Mouse (Mus musculus): ENCODE measurements at regions not wholly inside any gene's neighbourhood (a gene's known extent, or its start where the extent isn't known, plus 50 kb on each side); places are given as distances from the start of the nearest gene placed in this dataset.

GRCm38 (mm10) chr15:61563347-61563746 is 640.5 kb upstream of the A1bg start:
- DNase-seq, result no peak

DNA sequence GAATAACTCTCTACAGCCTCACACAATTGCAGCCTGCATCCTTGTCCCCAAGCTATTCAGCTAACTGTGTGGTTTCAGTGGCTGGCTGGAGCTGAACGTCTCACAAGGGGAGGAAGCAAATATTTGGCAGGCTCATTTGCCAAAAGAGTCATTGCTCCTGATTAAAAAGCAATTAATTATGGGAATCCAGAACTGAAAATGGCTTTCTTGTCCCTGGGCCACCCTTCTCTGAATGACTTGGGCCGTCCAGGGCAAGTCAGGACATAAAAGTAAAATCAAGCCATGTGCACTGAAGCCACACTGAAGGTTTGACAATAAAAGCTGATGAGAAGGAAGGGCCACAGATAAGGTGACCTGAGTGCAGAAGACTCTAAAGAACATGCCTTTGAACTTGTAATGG is 639.4 kb upstream of the A1bg start:
- DNase-seq, result no peak

GRCm38 (mm10) chr15:61553908-61554307 is 631.1 kb upstream of the A1bg start:
- no peak for DNase-seq

GRCm38 (mm10) chr15:61553081-61553680 is 630.4 kb upstream of the A1bg start:
- DNase-seq, result no peak

DNA sequence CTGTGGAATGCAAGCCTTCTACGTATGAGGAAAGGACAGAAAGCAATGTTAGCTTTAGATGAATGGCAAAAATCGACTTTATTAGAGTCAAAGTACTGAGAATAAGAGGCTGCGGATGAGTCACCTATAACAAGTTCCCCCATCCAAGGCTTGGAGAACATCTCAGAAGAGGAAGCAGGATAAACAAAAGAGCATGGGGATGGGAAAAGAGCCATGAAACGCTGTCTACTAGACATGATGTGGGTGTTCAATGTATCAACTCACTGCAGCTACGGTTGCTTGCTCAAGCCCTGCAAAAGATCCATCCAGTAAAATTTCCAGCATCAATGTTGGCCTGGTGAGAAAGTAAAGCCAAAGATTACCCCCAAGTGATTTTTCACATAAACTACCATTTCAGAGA is 628.4 kb upstream of the A1bg start:
- no peak for DNase-seq

- no peak for DNase-seq
These were observed 625.6 kb upstream of the A1bg start for GRCm38 (mm10) chr15:61548400-61548799.

DNA sequence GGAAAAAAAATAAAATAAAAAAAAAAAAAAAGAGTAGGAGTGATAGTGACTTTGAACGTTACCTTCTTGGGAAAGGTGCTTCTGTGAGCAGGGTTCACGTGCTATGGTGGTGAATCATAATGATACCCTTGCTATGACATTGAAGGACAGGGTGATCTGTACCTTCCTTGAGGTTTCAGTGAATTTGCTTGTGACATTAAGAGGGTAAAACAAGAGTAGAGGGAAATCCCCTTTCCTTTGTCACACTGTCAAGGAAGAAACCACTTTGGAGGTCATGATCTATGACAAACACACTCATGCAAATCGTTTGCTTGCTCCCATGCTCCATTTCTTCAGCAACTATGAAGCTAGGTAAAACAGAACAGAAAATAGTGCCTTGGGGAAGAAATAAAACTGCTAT is 623.8 kb upstream of the A1bg start:
- DNase-seq, result no peak

DNA sequence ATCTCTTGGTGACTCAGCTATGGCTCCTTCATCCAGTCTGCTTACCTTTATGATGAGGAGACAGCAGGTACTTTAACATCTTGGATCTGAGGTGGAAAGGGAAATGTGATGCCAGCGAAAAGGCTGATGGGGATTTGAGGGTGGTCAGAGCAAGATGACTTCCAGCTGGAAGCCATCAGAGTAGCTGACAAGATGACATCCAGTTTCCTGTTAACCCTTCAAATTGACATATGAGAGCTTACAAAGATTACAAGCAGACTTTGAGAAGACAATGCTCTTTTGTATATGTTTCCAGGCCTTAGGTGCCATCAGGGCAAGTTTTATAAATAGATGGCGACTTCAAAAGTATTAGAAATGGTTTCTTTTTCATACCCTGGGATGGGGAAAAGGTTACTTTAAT is 621.3 kb upstream of the A1bg start:
- no peak for DNase-seq

GRCm38 (mm10) chr15:61541643-61542042 is 618.8 kb upstream of the A1bg start:
- DNase-seq, result no peak

DNA sequence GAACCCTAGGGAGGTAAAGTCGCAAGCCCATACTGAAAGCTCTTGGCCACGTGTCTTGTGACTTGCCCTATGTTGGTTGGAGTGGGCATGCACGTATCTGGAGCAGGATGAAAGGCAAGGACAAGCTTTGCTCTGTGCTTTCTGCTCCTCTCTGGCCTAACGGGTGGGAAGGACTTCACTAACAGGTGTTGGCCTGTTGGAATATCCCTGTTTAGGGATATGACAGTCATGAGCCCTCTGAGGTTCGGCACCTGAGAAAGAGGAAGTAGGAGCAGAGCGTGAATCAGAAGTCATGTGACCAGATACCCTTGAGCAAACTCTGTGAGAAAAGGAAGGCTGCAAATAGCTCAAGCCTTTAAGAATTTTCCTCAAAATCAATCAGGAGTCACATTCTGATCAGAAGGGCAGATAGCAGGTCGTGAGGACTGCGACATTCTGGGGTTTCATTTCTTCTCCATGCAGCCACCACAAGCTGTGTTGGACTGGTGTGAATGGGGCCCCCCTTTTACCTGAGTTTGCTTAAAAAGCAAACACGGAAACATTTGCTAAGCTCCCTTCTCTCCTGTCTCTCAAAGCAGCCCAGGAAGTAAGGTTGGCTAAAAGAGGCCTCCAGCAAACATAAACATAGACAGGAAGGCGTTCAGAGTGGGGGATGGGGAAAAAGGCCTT is 618.1 kb upstream of the A1bg start:
- DNase-seq, result no peak

DNA sequence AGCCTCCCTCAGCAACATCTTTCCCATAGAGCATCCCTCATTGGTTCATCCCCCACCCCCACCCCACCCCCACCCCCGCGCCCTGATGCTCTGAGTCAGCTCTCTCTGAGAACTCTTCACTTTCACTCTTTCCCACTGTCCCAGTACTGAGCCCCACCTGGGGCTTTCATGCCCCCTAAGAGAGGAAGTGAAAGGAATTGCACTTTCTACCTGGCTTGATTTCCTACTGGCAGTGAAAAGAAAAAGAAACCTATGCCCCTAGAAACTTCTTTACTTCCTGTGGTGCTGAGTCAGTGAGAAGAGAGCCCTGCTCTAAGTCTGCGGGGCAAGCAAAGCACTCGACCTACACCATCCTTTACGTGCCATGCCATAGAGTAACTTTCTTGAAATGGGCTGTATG is 616.1 kb upstream of the A1bg start:
- no peak for DNase-seq

DNA sequence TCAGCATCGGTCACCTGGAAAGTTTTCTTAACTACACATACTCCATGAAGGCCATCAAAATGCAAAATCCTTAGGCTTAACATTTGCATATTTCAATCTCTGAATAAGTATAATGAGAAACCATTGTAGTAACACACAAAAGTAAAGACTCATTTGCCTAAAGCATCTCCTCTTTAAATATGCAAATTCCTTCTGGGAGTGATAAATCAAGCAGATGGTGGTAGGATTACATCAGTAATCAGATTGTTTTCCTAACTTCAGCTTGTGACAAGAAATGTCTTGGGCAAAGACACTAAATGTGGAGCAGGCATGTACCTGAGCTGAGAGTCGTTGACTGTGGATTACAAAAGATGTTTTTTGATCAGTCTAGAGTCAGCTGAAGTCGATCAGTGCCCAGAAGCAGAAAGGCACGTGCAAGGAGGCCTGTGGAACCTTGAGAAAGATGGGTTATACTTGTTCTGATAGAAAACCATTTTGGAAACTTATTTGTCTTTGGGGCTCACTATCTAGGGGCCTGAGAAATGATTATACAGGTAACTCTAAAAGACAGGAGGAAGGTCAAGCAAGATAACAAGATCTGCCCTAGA is 615.5 kb upstream of the A1bg start:
- no peak for DNase-seq

GRCm38 (mm10) chr15:61536332-61536716 is 613.5 kb upstream of the A1bg start:
- no peak for DNase-seq

GRCm38 (mm10) chr15:61535644-61536331 is 613.0 kb upstream of the A1bg start:
- DNase-seq, result no peak

- no peak for DNase-seq
These were observed 612.4 kb upstream of the A1bg start for GRCm38 (mm10) chr15:61535180-61535579.

DNA sequence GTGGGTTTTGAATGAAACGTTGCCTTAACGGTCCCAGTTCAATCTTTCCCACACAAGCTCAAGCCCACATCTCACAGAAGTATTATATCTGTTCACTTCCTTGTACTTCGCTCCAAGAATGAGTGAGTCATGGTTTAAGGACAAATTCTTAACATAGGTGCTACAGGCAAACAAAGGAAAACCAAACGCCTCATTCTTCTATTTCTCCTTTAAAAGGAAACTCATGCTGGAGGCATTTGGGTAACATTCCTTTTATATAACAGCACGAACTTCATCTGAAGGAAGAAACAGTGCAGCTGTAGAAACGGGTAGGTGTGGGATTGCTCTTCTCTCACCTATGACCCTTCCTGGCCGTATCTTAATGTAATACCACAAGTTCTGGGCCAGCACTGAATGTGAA is 610.0 kb upstream of the A1bg start:
- no peak for DNase-seq

- DNase-seq, result no peak
These were observed 609.2 kb upstream of the A1bg start for GRCm38 (mm10) chr15:61532040-61532439.

DNA sequence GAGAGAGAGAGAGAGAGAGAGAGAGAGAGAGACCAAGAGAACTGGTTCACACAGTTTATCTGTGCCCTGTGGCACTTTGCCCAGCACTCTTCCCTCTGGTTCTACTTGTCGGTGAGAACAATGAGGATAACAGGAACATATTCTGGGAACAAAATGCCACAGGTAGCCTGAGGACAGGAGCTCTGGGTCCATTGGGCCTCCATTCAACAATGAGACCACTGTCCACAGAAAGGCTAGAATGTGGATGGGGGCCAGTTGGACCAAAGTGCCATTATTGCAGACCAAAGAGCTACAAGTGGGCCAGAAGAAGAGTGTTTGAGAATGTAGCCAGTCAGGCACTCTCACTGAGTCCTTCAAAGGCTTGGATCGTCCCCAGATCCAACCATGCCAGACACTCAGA is 600.2 kb upstream of the A1bg start:
- no peak for DNase-seq

- peak; percentile 13 for DNase-seq
These were observed 594.5 kb upstream of the A1bg start for GRCm38 (mm10) chr15:61517265-61517664.

DNA sequence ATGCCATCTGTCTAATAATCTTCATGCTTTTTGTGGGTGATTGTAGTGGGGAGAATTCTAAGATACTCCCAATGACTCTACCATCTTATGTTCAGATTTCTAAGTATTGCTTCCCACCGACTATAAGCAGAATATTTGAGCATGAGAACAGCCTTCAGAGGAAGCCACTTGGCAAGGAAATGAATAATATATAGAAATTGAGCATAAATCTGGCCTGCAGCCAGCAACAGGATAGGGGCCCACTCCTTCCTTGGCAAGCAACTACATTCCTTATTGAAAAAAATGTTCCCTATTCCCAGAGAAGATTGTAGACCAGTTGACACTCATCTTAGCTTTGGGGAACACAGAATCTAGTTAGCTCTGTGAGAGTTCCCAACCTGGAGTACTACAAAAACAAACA is 591.5 kb upstream of the A1bg start:
- no peak for DNase-seq

- no peak for DNase-seq
These were observed 586.0 kb upstream of the A1bg start for GRCm38 (mm10) chr15:61508806-61509205.

- DNase-seq, result no peak
These were observed 583.6 kb upstream of the A1bg start for GRCm38 (mm10) chr15:61506361-61506897.

- DNase-seq, result no peak
These were observed 580.6 kb upstream of the A1bg start for GRCm38 (mm10) chr15:61503436-61503835.

DNA sequence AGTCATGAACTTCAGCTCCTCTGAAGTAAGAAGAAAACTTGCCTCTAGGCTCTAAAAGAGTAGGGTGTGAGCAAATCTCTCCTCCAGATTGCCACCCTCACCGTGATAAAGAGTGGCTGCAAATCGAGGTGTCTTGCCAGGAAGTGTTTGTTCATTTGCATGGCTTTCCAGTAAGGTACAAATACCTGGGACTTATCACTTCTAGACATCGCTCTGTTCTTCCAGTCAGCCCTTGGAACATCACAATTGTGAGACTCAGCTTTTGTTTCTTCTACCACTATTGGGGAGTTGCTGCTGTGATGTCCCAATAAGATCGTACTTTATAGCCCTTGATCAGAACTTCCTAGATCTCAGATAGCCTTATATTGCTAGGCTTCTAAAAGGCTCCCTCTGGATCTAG is 566.9 kb upstream of the A1bg start:
- no peak for DNase-seq
